Mouse (Mus musculus): ENCODE data around the gene Tet1.

The Tet1 gene

DNA sequence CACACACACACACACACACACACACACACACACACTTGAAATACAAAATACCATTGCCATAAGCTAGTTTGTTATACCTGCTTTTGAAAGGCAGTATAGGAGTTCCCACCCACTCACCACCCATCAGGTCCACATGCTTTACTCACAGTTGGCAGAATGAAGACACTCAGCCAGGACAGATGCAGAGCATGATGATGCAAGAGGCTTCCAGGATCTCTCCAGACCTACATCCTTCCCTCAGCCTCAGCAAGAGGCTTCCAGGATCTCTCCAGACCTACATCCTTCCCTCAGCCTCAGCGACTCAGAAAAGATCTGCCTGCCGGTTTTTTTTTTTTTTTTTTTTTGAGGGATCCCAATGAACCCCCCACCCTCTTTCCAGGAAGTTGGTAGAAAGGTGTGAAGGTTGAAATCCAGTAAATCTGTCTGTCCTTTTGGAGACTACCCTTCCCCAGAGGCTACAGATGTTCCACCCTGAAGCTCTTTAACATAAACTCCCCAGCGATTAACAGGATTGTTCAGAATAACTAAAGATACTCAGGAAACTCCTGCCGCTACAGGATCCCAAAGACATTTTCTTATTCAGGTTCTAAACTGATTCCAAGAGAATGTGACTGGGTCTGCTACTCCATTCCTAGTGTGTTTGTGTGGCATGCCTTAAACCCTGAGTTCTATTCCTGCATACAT is 16.1 kb downstream of the Tet1 start:
- DNase-seq (ENCODE audit: extremely low read depth, low read depth, low spot score): peak; percentile 16

GRCm38 (mm10) chr10:62891025-62891424 is 17.8 kb downstream of the Tet1 start:
- no peak for DNase-seq (ENCODE audit: extremely low read depth, low read depth, low spot score)

DNA sequence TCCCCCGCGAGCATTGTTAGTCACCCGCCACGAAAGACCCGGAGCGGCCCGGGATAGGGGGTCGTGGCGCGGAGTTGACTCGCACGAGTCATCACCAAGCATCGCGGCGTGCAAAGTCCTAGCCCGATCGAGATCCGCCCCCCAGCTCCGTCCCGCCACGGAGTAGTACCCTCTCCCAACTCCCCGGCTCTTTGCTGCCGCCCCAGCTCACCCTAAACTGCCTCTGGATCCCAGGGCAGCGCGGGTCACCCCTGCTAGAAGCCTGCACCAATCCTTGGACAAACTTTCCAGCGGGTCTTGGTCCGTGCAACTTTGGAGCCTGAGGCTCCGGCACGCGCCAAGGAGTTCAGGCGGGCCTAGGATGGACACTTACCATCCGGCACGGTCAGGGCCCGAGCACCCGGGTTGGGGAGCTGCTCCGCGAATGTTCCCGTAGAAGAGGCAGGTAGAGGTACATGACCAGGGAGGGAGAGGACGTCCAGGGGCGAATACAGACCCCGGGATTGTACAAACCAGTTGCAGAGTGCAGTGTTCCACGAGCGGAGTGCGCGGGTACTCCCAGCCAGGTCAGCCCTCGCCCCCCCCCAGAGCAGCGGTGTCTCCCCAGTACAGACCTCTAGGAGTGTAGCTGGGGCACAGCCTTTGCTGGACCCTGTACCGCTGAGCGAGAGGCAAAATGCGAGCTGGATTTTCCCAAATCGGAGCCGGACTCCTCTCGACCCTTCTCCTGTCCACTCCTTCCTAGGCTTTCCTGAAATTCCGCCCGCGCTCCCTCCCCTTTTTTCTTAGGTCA is 21.8 kb downstream of the Tet1 start:
- DNase-seq (ENCODE audit: extremely low read depth, low read depth, low spot score): no peak

DNA sequence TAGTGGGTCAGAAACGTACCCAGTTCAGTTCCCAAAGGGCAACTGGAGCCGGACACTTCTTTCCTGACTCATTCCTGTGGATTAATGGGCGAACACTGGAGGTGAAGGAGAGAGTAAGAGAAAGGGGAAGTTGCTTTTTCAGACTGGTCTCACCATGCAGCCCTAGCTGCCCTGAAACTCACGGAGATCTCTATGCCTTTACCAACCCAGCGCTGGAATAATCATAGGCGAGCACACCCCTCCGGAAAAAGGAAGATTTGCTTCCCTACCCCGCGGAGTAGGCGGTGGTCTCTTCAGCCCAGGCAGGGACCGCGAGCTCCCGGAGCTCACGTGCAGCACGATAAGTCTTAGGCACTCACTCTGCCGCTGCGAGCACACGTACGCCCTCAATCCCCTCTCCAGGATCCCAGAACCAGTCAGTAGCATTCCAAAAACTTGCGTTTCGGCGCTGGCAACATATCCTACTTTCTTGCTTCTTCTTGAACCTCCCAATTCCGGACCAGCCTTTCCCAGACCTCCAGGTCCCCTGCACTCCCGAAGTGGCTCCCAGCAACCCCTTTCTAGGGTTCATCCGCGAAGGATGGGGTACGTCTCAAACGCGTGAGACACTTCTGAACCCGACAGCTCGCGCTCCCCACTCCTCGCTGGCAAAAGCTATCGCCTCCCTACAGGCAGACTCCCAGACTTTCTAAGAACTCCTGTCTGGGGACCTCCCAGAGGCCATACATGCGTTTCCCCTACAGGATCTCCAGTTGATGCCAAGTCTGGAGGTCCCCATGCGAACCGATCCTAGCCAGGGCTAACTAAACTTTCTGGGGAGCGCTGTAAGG is 22.6 kb downstream of the Tet1 start:
- DNase-seq (ENCODE audit: extremely low read depth, low read depth, low spot score): no peak

DNA sequence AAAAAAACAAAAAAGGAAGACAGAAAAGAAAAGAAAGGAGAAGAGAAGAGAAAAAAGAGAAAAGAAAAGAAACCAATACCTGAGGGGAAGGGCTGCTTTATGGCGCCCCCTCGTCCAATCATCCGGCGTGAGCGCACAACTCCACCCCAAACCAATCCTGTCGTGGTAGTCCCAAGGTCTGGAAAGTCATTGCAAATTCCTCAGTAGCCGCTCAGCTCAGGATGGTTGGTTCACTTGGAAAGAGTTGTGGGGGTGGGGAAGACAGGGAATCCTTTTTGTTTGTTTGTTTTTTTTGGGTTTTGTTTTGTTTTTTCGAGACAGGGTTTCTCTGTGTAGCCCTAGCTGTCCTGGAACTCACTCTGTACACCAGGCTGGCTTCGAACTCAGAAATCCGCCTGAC is 23.3 kb downstream of the Tet1 start:
- DNase-seq (ENCODE audit: extremely low read depth, low read depth, low spot score): no peak

- DNase-seq (ENCODE audit: extremely low read depth, low read depth, low spot score): no peak
Measured at GRCm38 (mm10) chr10:62884517-62884916, 24.3 kb downstream of the Tet1 start.

DNA sequence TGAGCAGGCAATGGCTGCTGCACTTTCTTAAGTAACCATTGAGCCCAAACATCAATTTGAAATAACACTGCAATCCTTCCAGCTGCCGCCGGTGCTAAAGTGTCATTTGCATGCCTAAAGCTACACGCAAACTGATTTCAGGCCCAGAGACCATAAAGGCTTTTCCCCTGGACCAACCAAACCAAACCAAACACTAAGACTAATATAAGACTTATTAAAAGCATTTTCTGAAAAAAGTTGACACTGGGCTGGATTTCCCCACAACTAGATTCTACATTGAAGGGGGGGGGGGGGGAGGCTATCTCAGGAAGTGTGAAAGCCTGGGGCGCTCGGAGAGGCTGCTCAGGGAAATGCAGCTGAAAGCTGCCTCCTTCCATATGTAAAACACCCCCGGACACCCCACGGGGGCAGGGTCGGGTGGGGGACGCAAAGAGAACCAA is 24.8 kb downstream of the Tet1 start:
- no peak for DNase-seq (ENCODE audit: extremely low read depth, low read depth, low spot score)

- DNase-seq (ENCODE audit: extremely low read depth, low read depth, low spot score): no peak
Measured at GRCm38 (mm10) chr10:62881211-62881610, 27.6 kb downstream of the Tet1 start.

GRCm38 (mm10) chr10:62878056-62878455 is 30.7 kb downstream of the Tet1 start:
- no peak for DNase-seq (ENCODE audit: extremely low read depth, low read depth, low spot score)

DNA sequence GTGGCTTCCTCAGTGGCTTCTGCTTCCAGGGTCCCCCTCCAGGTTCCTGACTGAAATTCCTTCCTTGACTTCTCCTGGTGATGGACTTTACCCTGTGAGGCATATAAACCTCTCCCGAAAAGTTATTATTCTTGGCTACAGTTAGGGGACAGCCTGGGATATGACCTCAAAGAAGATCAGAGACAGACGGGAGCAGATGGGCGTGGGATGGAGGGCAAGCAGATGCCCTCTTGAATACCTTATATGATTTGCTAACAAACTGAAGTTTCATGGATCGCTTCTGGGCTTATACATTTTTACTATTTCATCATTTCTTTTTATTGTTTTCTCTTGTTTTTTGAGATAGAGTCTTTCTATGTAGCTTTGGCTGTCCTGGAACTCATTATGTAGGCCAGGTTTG is 33.2 kb downstream of the Tet1 start:
- no peak for DNase-seq (ENCODE audit: extremely low read depth, low read depth, low spot score)

- no peak for DNase-seq (ENCODE audit: extremely low read depth, low read depth, low spot score)
Measured at GRCm38 (mm10) chr10:62874828-62875227, 34.0 kb downstream of the Tet1 start.

DNA sequence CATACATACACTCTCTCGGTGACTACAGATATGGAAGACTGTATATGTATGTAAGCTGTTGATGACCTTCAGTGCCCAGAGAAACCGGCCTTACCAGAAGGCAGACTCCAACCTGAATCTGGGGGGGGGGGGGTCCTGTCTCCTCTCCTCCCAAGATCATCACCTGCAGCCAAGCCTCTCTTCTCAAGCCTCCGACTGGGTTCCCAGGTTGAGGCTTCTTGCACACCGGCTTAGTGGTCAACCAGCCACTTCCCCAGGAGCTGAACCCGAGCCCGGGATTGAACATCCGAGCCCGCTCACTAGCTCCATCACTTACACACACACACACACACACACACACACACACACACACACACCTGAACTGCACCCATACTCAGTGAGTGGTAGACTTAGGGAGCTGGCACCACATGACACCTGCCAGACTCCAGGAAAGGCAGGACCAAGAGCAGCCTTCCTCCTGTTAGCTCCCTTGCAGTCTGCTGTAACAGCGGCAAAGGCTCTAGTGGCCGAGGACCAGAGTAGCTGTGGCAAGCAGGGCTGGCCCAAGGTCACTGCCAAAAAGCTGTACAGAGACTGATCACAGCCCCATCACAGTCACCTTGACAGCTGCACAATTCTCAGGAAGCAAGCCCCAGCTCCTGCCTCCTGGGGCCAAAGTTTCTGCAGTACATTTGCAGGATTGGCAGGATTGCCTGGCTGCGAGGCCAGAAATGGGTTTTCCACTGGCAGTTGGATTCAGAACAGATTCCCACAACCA is 42.6 kb downstream of the Tet1 start:
- no peak for DNase-seq (ENCODE audit: extremely low read depth, low read depth, low spot score)

DNA sequence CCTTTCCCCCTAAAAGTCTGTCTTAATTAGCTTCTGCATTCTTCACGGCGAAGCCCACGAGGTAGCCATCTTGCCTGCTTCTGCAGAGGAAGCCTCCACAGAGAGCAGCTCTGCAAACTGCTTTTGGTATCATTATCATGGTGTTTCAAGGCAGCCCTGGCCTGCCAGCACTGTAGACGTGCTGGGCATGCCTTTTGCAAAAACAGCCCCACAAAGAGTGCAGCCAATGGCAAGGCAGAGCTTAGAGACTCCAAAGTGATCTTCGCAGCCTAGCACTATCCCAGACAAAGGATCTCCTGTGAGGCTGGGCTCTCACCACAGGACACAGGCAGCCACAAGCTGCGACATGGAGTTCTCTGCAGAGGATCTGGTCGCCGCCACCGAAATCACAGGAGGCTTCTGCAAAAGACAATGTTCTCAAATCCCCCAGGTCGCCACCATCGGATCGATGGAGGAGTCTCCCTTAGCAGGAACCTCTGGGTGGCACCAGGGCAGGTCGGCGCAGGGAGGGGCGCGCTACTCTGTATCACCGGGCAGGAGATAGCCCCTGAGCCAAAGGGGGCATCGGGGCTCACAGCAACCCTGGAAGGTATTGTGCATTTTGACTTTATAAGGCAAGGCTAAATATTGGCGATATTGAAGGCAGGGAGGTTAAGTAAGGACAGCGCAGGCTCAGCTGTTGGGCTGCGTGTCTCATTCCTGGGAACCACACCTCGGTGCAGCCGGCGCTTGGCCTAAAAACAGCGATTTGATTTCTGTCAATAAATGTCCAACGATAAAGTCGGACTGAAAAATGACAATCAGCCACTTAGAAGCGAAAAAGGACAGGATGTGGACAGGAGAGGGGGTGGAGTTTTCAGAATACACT is 43.4 kb downstream of the Tet1 start:
- DNase-seq (ENCODE audit: extremely low read depth, low read depth, low spot score): no peak

DNA sequence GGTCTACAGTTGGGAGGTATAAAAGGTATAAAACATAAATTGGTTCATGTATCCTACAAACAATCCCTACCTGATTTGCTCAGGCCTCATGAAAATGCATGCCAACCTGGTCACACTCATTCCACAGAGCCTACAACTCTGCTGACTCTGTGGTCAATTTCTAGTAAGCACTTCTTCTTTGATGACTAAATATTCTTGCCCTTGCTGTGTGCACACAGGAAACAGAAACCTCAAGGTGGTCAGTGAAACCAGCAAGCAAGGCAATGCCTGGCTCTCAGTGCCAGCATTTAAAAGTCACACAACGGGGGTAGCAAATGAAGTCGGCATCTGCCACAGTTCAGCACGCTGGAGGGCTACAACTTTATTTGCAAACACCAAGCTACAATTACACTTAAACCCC is 45.2 kb downstream of the Tet1 start:
- no peak for DNase-seq (ENCODE audit: extremely low read depth, low read depth, low spot score)

DNA sequence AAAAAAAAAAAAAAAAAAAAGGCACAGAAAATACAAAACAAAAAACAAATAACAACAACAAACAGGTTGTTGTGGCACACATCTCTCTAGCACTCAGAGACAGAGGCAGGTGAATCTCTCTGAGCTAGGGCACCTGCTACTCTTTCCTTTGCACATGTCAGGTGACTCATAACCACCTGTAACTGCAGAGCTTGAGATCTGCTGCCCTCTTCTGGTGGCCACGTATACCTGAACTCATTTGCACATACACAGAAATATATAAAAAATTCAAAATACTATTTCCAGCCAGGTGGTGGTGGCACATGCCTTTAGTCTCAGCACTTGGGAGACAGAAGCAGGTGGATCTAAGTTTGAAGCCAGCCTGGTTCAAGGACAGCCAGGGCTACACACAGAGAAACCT is 46.4 kb downstream of the Tet1 start:
- no peak for DNase-seq (ENCODE audit: extremely low read depth, low read depth, low spot score)

- DNase-seq (ENCODE audit: extremely low read depth, low read depth, low spot score): no peak
Measured at GRCm38 (mm10) chr10:62858967-62859366, 49.8 kb downstream of the Tet1 start.

DNA sequence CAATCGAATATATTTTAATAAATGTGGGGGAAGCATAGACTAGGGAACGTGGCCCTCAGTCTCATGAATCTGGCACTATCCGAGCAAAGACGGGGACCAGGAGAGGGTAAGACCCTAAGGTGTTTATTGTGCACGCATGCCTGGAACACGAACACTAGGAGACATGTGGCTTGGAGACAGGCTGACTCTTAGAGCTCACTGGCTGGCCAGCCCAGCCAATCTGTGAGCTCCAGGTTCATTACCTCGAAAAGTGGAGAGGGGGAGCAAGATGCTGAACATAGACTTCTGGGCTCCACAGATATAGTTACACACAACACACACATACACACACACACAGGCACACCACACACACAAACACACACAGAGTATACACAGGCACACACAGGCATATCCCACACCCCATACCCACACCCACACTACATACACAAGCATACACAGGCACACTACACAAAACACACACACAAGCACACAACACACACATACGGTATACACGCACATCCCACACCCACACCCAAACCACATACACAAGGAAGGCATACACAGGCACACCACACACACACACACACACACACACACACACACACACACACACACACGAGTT is 52.0 kb downstream of the Tet1 start:
- no peak for DNase-seq (ENCODE audit: extremely low read depth, low read depth, low spot score)

DNA sequence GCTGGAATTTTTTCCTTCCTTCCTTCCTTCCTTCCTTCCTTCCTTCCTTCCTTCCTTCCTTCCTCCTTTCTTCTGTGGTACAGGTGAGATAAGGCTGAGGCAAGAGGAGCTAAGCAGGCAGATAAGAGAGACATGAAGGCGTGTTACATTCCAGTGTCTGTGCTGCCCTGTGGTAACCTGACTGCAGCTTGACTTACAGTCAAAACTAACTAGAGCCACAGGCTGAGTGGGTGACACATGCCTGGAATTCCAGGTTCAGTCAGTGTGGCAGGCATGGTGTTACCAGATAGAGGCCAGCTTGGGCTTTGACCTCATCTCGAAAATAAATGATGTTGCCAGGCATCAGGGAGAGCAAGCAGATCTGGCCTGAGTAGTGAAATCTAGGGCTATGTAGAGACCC is 53.8 kb downstream of the Tet1 start:
- no peak for DNase-seq (ENCODE audit: extremely low read depth, low read depth, low spot score)

DNA sequence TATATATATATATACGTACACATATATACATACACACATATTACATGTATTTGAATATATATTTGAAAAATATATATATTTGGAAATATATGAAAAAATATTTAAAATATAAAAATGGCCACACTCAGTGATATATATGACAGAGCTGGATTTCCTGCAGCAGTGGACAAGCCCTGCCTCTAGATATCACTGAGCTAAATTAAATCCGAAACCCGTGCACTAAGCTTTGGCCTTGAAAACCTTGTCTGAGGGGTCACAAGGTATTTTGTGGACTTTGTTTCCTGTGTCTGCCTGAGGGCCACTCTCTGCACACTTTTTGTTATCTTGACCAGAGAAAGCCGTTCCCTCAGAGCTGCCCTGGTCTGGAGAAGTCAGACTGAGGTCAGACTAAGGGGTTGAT is 54.2 kb downstream of the Tet1 start:
- no peak for DNase-seq (ENCODE audit: extremely low read depth, low read depth, low spot score)

GRCm38 (mm10) chr10:62851578-62851977 is 57.2 kb downstream of the Tet1 start:
- DNase-seq (ENCODE audit: extremely low read depth, low read depth, low spot score): peak; percentile 26
